Mouse (Mus musculus): ENCODE data around the gene Stk32b. TPM values are rescaled to one million over a fixed set of nuclear protein-coding genes. Genes with fewer than 3 reads are reported as not detected.

Stk32b gene
- polyA plus RNA-seq, 1 experiment from 2014 or later = 7.2 TPM

DNA sequence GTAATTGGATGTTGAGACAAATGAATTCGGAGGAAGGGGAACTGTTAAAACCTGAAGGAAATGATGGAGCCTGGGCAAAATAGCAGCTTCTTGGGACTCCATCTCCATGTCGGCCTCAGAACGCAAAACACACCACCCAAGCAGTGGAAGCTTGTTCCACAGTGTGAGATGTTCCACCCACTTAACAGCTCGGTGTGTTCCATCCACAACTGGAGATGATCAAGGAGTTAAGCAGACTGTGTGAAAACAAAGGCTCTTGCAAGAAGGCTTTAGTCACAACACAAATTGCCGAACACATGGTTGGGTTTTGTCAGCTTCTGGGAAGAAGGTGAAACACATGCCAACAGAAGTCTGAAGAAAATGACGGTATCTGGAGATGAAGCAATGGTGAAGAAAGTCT lies 59.2 kb downstream of the Stk32b start:
- WGBS = 85% methylated on average over 6 of the region's 6 CpGs
- H3K4me3 ChIP-seq = no peak overlapping the region
- H3K27ac ChIP-seq = no peak overlapping the region
- no peaks in the 10 kb centered on the region for H3K9me3 ChIP-seq
- no peaks in the 10 kb centered on the region for H3K36me3 ChIP-seq
- no peaks in the 10 kb centered on the region for H3K4me1 ChIP-seq
- no peak overlapping the region for H3K4me2 ChIP-seq (replicated peaks)
- no peaks in the 10 kb centered on the region for H3K27me3 ChIP-seq
- no peak overlapping the region for H3K9ac ChIP-seq
- ATAC-seq (ENCODE audit: low FRiP score, low read depth) = no peak

DNA sequence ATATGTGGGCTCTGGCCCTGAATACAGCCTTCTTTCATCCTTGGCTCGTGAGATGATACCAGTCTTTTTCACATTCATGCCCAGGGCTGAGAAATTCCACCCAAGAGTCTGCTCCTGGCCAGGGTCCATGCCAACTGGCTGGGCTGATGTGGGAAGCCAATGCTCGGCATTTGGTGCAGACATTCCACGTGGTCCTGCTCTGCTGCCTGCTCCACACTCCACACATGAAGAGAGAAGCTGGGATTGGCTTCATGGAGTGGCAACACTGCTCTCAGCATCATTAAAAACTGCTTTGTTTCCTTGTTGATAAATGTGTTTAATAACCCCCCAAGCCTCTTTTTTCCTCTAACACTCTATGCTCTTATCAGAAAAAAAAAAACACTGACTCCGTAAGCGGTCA lies 61.8 kb downstream of the Stk32b start:
- Histone ChIP-seq H3K27me3 (no peaks in the 10 kb centered on the region), H3K36me3 (no peaks in the 10 kb centered on the region), H3K4me2 (replicated peaks) (no peak overlapping the region), H3K4me1 (no peaks in the 10 kb centered on the region), H3K9ac (no peak overlapping the region), H3K4me3 (no peak overlapping the region), H3K9me3 (no peaks in the 10 kb centered on the region), H3K27ac (no peak overlapping the region)
- no peak for ATAC-seq (ENCODE audit: low FRiP score, low read depth)
- WGBS = 81% methylated on average over 5 of the region's 5 CpGs

DNA sequence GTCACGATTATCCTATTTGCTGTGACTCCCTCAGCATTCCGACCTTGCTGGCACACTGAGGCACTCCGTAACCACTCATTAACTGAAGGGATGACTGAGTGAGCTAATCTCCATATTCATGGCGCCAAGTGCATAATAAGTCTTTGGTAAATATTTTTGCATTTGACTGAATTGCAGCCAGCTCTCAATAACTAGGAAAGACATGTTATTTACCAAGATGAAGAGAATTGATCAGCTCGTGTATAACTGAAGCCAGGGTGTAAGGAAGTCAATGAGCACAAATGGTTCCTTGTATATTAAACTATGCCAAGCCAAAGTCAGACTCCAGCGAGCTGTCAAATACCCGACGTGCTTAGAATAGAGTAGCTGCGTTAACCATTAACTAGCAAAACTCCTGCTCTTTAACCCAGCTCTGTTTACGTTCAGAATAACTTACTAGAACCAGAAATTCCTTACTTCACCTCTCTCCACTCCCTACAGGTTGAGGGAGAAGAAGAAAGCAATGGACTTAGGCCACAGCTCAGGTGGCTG lies 66.2 kb downstream of the Stk32b start:
- Histone ChIP-seq H3K27me3 (no peaks in the 10 kb centered on the region), H3K4me3 (no peak overlapping the region), H3K4me2 (replicated peaks) (no peak overlapping the region), H3K9me3 (no peaks in the 10 kb centered on the region; the same call in 1 of the 2 replicates), H3K36me3 (no peaks in the 10 kb centered on the region), H3K27ac (no peak overlapping the region), H3K9ac (no peak overlapping the region), H3K4me1 (no peaks in the 10 kb centered on the region)
- 75% methylated on average over 10 of the region's 10 CpGs for WGBS
- no peak for ATAC-seq (ENCODE audit: low FRiP score, low read depth)

DNA sequence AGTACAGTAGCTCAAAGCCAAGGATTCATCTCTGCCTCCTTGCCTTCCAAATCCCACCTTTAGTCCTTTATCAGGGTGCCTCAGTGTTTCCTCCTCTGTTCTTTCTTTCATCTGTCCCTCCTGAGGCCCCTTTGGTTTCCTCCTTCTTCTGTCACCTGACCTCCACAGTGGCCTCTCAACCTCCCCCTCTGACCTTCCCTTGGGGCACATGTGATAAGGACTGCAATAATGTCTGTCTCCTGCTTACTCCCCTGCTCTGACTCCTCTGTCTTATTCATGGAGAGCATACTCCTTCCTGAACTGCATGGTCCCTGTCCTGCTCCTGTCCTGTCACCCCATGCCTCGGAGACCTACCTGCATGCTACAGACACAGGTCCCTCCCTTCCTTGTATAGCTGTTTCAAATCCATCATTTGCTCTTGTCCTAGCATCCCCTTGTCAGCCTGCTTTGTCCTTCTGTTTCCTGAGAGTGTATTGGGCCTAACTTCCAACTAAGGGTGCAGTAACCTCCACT lies 66.8 kb downstream of the Stk32b start:
- Histone ChIP-seq H3K36me3 (no peaks in the 10 kb centered on the region), H3K27me3 (no peaks in the 10 kb centered on the region), H3K4me3 (no peak overlapping the region), H3K9ac (no peak overlapping the region), H3K4me1 (no peaks in the 10 kb centered on the region), H3K27ac (no peak overlapping the region), H3K9me3 (no peaks in the 10 kb centered on the region; the same call in 1 of the 2 replicates), H3K4me2 (replicated peaks) (no peak overlapping the region)
- no peak for ATAC-seq (ENCODE audit: low FRiP score, low read depth)
- 85% methylated on average over 1 of the region's 1 CpGs for WGBS

DNA sequence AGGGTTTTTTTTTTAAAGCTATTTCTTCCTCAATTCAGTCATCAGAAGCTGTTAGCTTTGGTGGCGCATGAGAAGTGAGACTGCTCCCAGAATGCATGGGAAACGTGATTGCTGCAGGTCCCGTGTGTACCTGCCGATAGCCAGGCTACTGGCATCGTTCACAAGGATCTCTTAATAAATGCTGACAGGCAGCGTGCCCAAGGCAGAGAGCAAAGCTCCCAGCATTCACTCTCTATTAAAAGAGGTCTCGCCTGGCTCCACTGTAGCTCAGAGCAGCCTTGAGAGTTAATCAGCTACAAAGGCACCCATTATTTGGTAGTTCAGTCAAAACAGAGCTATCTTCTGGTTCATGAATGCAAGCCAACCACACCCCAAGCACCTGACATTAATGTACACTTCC lies 72.9 kb downstream of the Stk32b start:
- Histone ChIP-seq H3K4me3 (no peak overlapping the region), H3K4me1 (no peaks in the 10 kb centered on the region), H3K9ac (no peak overlapping the region), H3K27me3 (no peaks in the 10 kb centered on the region), H3K27ac (no peak overlapping the region), H3K36me3 (no peaks in the 10 kb centered on the region), H3K4me2 (replicated peaks) (no peak overlapping the region), H3K9me3 (no peaks in the 10 kb centered on the region; the same call in 1 of the 2 replicates)
- ATAC-seq (ENCODE audit: low FRiP score, low read depth) = no peak
- WGBS = 84% methylated on average over 7 of the region's 7 CpGs

DNA sequence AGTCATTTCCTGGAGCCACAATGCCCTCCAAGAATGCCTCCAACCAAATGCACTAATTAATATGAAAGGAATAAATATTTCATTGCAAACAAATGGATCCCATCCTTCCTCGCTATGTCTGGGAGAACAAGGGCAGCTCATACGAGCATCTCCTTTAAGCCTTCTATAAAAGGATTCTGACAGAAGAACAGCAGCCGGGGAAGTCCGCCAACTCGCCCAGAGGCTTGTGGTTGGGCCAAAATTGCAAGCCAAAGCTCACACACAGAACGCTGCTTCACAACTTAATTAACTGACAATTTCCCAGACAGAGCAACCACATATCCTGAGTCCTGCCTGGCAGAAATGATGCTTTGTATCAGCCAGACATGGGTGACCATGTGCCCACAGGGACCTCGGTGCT lies 74.5 kb downstream of the Stk32b start:
- Histone ChIP-seq H3K27me3 (no peaks in the 10 kb centered on the region), H3K9me3 (no peaks in the 10 kb centered on the region), H3K36me3 (no peaks in the 10 kb centered on the region), H3K4me1 (no peaks in the 10 kb centered on the region), H3K9ac (no peak overlapping the region), H3K27ac (no peak overlapping the region), H3K4me2 (replicated peaks) (no peak overlapping the region), H3K4me3 (no peak overlapping the region)
- ATAC-seq (ENCODE audit: low FRiP score, low read depth) = no peak
- 72% methylated on average over 7 of the region's 7 CpGs for WGBS

DNA sequence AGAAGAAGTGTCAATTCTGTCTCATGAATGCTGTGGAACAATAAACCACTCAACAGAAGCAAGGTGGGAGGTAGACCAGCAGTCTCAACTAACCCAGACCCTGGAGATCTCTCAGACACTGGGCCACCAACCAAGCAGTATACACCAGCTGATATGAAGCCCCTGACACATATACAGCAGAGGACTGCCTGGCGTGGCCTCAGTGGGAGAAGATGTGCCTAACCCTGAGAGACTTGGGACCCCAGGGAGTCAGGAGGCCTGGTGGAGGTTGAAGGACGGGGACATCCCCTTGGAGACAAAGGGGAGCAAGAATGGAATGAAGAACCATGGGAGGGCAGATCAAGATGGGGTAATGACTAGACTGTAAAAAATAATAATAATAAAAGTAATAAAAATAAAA lies 82.2 kb downstream of the Stk32b start:
- no peak for ATAC-seq (ENCODE audit: low FRiP score, low read depth)
- WGBS = 83% methylated on average over 2 of the region's 2 CpGs
- H3K4me1 ChIP-seq = no peaks in the 10 kb centered on the region
- H3K4me3 ChIP-seq = no peak overlapping the region
- no peaks in the 10 kb centered on the region for H3K27me3 ChIP-seq
- no peaks in the 10 kb centered on the region for H3K36me3 ChIP-seq
- H3K4me2 ChIP-seq (replicated peaks) = no peak overlapping the region
- H3K9ac ChIP-seq = no peak overlapping the region
- H3K9me3 ChIP-seq = peaks cover 5% of the 10 kb centered on the region
- no peak overlapping the region for H3K27ac ChIP-seq

DNA sequence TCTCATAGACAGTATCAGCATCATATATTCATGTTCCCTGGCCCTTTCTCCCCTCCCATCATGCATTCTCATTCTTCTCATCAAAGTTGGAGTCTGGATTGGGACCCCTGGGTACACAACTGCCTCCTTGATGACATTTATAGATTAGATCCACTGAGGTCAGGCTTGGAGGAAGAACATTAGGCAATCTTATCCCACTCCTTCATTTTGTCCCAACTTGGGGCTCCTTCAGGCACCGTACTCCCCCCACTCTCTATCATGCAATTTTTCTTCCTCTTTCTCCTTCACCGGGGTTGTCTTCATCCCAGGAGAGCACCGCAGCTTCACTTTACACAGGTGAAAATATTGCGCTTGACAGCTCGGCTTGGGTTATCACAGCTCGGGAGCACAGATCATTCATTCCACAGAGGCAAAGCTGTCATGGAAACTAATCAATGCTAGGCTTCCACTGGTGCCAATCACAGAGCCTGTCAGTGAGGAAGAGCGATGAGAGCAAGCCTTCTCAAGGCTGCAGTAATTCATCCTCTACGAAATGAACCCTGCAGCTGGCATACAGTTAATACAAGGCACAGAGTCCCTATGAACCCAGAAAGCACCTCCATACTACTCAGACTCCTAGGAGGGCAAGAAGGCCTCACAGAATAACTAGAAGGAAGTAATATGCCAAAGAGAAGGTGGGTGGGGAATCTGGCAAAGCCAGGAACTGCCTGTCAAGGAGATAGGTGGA lies 89.4 kb downstream of the Stk32b start:
- Histone ChIP-seq H3K36me3 (no peaks in the 10 kb centered on the region), H3K4me3 (no peak overlapping the region), H3K27ac (no peak overlapping the region), H3K4me2 (replicated peaks) (no peak overlapping the region), H3K4me1 (no peaks in the 10 kb centered on the region), H3K9me3 (peaks cover 10% of the 10 kb centered on the region), H3K9ac (no peak overlapping the region), H3K27me3 (no peaks in the 10 kb centered on the region)
- ATAC-seq (ENCODE audit: low FRiP score, low read depth) = no peak
- 88% methylated on average over 8 of the region's 8 CpGs for WGBS

DNA sequence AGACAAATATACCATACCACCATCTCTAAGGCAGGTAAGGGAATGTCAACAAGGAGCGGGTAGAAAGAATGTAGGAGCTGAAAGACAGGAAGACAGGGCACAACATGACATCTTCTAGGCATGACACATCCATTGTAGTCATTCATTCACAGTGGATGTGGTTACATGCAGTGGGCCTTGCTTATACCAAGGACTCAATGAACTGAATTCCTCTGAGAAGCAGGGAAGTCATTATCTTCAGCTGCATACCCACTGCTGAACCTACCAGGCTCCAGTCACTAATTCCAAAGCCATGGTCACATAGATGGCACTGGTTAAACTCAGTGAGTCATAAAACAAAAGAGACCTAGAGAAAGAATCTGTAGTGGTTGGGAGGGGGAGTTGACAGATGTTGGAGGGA lies 105.1 kb downstream of the Stk32b start:
- Histone ChIP-seq H3K9ac (no peak overlapping the region), H3K4me3 (no peak overlapping the region), H3K27ac (no peak overlapping the region), H3K4me2 (replicated peaks) (no peak overlapping the region), H3K27me3 (no peaks in the 10 kb centered on the region), H3K36me3 (no peaks in the 10 kb centered on the region), H3K9me3 (no peaks in the 10 kb centered on the region), H3K4me1 (no peaks in the 10 kb centered on the region)
- ATAC-seq (ENCODE audit: low FRiP score, low read depth) = no peak
- 88% methylated on average over 1 of the region's 1 CpGs for WGBS

DNA sequence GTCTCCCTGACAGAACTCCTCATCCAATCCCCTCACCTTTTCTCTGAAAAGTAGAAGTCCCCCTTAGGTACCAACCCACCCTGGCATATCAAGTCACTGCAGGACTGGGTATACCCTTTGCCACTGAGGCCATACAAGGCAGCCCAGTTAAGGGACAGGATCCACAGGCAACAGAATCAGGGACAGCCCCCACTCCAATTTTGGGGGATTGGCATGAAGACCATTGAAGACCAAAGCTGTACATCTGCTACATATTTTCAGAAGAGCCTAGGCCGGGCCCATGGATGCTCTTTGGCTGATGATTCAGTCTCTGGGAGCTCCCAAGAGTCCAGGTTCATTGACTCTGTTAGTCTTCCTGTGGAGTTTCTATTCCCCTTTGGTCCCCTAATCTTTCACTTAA lies 117.4 kb downstream of the Stk32b start:
- Histone ChIP-seq H3K36me3 (no peaks in the 10 kb centered on the region), H3K4me2 (replicated peaks) (no peak overlapping the region), H3K27ac (no peak overlapping the region), H3K9ac (no peak overlapping the region), H3K27me3 (no peaks in the 10 kb centered on the region), H3K4me1 (no peaks in the 10 kb centered on the region), H3K9me3 (no peaks in the 10 kb centered on the region; the same call in 1 of the 2 replicates), H3K4me3 (no peak overlapping the region)
- WGBS = 76% methylated on average over 1 of the region's 1 CpGs
- ATAC-seq (ENCODE audit: low FRiP score, low read depth) = no peak

DNA sequence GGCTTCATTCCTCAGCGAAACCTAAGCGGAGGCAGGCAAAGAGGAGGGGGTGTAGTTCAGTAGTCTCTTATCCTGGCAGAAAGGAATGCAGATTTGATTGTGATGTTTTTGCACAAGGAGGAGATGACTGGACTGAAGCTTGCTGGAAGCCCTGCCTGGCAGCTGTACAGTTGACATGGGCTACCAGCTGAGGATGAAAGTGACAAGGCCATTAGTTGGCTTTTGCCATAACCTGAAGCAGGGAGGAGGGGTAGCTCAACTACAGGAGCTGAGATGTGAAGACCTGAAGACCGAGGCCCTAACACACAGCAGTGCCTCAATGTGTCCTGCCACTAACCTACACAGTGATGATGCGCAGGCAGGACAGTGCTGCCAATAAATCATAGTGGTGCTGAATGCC lies 118.7 kb downstream of the Stk32b start:
- no peak overlapping the region for H3K27ac ChIP-seq
- H3K9ac ChIP-seq = no peak overlapping the region
- H3K27me3 ChIP-seq = no peaks in the 10 kb centered on the region
- H3K9me3 ChIP-seq = no peaks in the 10 kb centered on the region; the same call in 1 of the 2 replicates
- no peaks in the 10 kb centered on the region for H3K4me1 ChIP-seq
- WGBS = 88% methylated on average over 4 of the region's 4 CpGs
- H3K4me2 ChIP-seq (replicated peaks) = no peak overlapping the region
- no peaks in the 10 kb centered on the region for H3K36me3 ChIP-seq
- no peak overlapping the region for H3K4me3 ChIP-seq
- no peak for ATAC-seq (ENCODE audit: low FRiP score, low read depth)

DNA sequence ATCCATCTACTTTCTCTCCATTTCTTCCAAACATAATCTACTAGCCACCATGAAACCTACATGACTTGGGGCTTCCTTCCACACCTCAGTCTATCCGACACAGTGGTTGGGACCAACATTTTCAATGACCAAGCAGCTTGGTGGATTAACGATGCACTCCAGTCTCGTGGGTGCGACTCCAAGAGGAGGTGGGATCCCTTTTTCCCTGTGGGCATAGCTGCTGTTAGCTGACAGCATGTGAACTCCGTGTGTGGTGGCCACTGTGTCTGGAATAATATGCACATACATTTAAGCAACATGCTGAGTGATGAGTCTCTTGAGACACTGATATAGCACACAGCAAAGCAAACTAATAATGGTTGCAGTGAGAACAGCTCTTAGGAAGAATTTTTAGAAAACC lies 124.6 kb downstream of the Stk32b start:
- no peak overlapping the region for H3K9ac ChIP-seq
- peaks cover 9% of the 10 kb centered on the region; the same call in 1 of the 2 replicates for H3K4me1 ChIP-seq
- H3K27me3 ChIP-seq = no peaks in the 10 kb centered on the region
- no peaks in the 10 kb centered on the region for H3K9me3 ChIP-seq
- ATAC-seq (ENCODE audit: low FRiP score, low read depth) = no peak
- 77% methylated on average over 5 of the region's 5 CpGs for WGBS
- no peak overlapping the region for H3K4me3 ChIP-seq
- no peak overlapping the region for H3K4me2 ChIP-seq (replicated peaks)
- no peak overlapping the region for H3K27ac ChIP-seq
- no peaks in the 10 kb centered on the region for H3K36me3 ChIP-seq

DNA sequence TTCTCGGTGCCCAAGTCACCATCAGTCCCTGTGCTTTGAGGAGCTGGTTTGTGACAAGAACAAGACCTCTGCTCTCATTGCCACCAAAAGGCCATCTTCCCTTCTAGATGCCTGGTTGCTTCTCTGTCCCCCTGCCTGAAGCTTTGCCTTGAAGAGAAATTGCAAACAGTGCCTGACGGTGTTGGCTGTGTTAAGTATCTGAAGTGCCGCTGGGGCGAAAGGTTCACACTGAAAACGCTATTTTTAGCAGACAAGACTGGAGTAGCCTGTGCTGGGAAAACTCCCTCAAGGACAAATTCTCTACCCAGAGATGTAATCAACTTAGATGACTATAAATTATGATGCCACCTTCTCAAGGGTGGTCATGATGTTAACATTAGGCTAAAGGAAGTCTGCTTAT lies 129.1 kb downstream of the Stk32b start:
- H3K4me3 ChIP-seq = no peak overlapping the region
- ATAC-seq (ENCODE audit: low FRiP score, low read depth) = no peak
- no peaks in the 10 kb centered on the region for H3K36me3 ChIP-seq
- H3K9me3 ChIP-seq = no peaks in the 10 kb centered on the region
- no peaks in the 10 kb centered on the region for H3K27me3 ChIP-seq
- no peak overlapping the region for H3K9ac ChIP-seq
- H3K4me1 ChIP-seq = peaks cover 9% of the 10 kb centered on the region; the same call in 1 of the 2 replicates
- WGBS = 73% methylated on average over 5 of the region's 5 CpGs
- no peak overlapping the region for H3K4me2 ChIP-seq (replicated peaks)
- no peak overlapping the region for H3K27ac ChIP-seq

Measured in limb, embryonic 13.5 days (tissue).